Mouse (Mus musculus) midbrain, embryonic 10.5 days (tissue): ENCODE measurements around the gene Reps2. TPM values are rescaled to one million over a fixed set of nuclear protein-coding genes. Genes with fewer than 3 reads are reported as not detected.

ENCODE experiments used
- DNase-seq: peaks from one replicate; pipeline ENCODE4 v3.0.0-alpha.2; 2017; ENCODE audit warnings: low spot score
- H3K27ac ChIP-seq: fragments of 300-500 bp; sonication (generic); replicated peaks from 2 replicates; pipeline ENCODE4 v1.5.1; 2016; ENCODE audit warnings: mild to moderate bottlenecking
- H3K27me3 ChIP-seq: fragments of 300-500 bp; sonication (generic); 2 replicates; pipeline ENCODE4 v1.6.1; 2016; ENCODE audit warnings: low read depth, mild to moderate bottlenecking; ENCODE audit not compliant: poor library complexity, severe bottlenecking
- H3K36me3 ChIP-seq: fragments of 300-500 bp; sonication (generic); 2 replicates; pipeline ENCODE4 v1.6.1; 2016; ENCODE audit warnings: mild to moderate bottlenecking, moderate library complexity
- H3K4me1 ChIP-seq: fragments of 300-500 bp; sonication (generic); 2 replicates; pipeline ENCODE4 v1.6.1; 2016
- H3K4me3 ChIP-seq: fragments of 300-500 bp; sonication (generic); 2 replicates; pipeline ENCODE4 v1.5.1; 2016; ENCODE audit warnings: mild to moderate bottlenecking, moderate library complexity
- H3K9me3 ChIP-seq: fragments of 300-500 bp; sonication (generic); replicated peaks from 2 replicates; pipeline ENCODE4 v1.6.1; 2016; ENCODE audit warnings: mild to moderate bottlenecking
- WGBS: fragments of 180-500 bp; shearing (Covaris S2); methylation state at CpG from one replicate; pipeline ENCODE4 v1.1.7; 2016; 5-methylcytosine and 5-hydroxymethylcytosine counted together
- polyA plus RNA-seq: library from polyadenylated mRNA; unstranded; fragments of >200 nt; fragmentation: Nextera tagmentation; extraction: Ambion mirVana; gene quantifications from 2 replicates; pipeline ENCODE4 v1.2.1, GENCODE M21; 2016

Reps2 gene
- polyA plus RNA-seq, 1 experiment from 2014 or later, result 0.31 TPM

GRCm38 (mm10) chrX:162635159-162635558, 8.3 kb downstream of the Reps2 start:
- H3K4me3 ChIP-seq, result no peak overlapping the region
- no peaks in the 10 kb centered on the region for H3K9me3 ChIP-seq
- no peak for DNase-seq
- H3K27ac ChIP-seq, result no peak overlapping the region
- H3K36me3 ChIP-seq, result no peaks in the 10 kb centered on the region
- no peaks in the 10 kb centered on the region for H3K4me1 ChIP-seq
- WGBS, result 53% methylated on average over 2 of the region's 2 CpGs
- peaks cover 87% of the 10 kb centered on the region for H3K27me3 ChIP-seq

- no peak overlapping the region for H3K27ac ChIP-seq
- peaks cover 42% of the 10 kb centered on the region for H3K27me3 ChIP-seq
- H3K4me1 ChIP-seq, result no peaks in the 10 kb centered on the region
- no peaks in the 10 kb centered on the region for H3K36me3 ChIP-seq
- WGBS, result 87% methylated on average over 1 of the region's 1 CpGs
- no peaks in the 10 kb centered on the region for H3K9me3 ChIP-seq
- DNase-seq, result no peak
- no peak overlapping the region for H3K4me3 ChIP-seq
Measured at GRCm38 (mm10) chrX:162622091-162622437, 21.4 kb downstream of the Reps2 start.

- Histone ChIP-seq H3K27me3 (peaks cover 40% of the 10 kb centered on the region), H3K36me3 (no peaks in the 10 kb centered on the region), H3K4me3 (no peak overlapping the region), H3K27ac (no peak overlapping the region), H3K4me1 (no peaks in the 10 kb centered on the region), H3K9me3 (no peaks in the 10 kb centered on the region)
- no peak for DNase-seq
- WGBS, result 83% methylated on average over 5 of the region's 5 CpGs
Measured at GRCm38 (mm10) chrX:162621194-162622090, 22.0 kb downstream of the Reps2 start.

GRCm38 (mm10) chrX:162619705-162620104, 23.7 kb downstream of the Reps2 start:
- DNase-seq, result no peak
- Histone ChIP-seq H3K27ac (no peak overlapping the region), H3K4me3 (no peak overlapping the region), H3K36me3 (no peaks in the 10 kb centered on the region), H3K27me3 (peaks cover 51% of the 10 kb centered on the region), H3K4me1 (no peaks in the 10 kb centered on the region), H3K9me3 (no peaks in the 10 kb centered on the region)
- 91% methylated on average over 2 of the region's 2 CpGs for WGBS

GRCm38 (mm10) chrX:162618547-162618946, 24.9 kb downstream of the Reps2 start:
- Histone ChIP-seq H3K4me3 (no peak overlapping the region), H3K9me3 (no peaks in the 10 kb centered on the region), H3K27ac (no peak overlapping the region), H3K36me3 (no peaks in the 10 kb centered on the region), H3K27me3 (peaks cover 59% of the 10 kb centered on the region), H3K4me1 (no peaks in the 10 kb centered on the region)
- DNase-seq, result no peak
- 92% methylated on average over 3 of the region's 3 CpGs for WGBS

- DNase-seq, result no peak
- Histone ChIP-seq H3K4me3 (no peak overlapping the region), H3K27me3 (peaks cover 71% of the 10 kb centered on the region), H3K36me3 (no peaks in the 10 kb centered on the region), H3K4me1 (no peaks in the 10 kb centered on the region), H3K9me3 (no peaks in the 10 kb centered on the region), H3K27ac (no peak overlapping the region)
- 91% methylated on average over 2 of the region's 2 CpGs for WGBS
Measured at GRCm38 (mm10) chrX:162606113-162606512, 37.3 kb downstream of the Reps2 start.

GRCm38 (mm10) chrX:162599666-162600065, 43.8 kb downstream of the Reps2 start:
- Histone ChIP-seq H3K36me3 (no peaks in the 10 kb centered on the region), H3K27me3 (peaks cover 45% of the 10 kb centered on the region), H3K27ac (no peak overlapping the region), H3K4me1 (no peaks in the 10 kb centered on the region), H3K4me3 (no peak overlapping the region), H3K9me3 (no peaks in the 10 kb centered on the region)
- DNase-seq, result no peak
- WGBS, result 92% methylated on average over 3 of the region's 3 CpGs

- Histone ChIP-seq H3K9me3 (no peaks in the 10 kb centered on the region), H3K36me3 (no peaks in the 10 kb centered on the region), H3K27ac (no peak overlapping the region), H3K4me3 (no peak overlapping the region), H3K27me3 (peaks cover 58% of the 10 kb centered on the region), H3K4me1 (no peaks in the 10 kb centered on the region)
- DNase-seq, result no peak
- WGBS, result 60% methylated on average over 8 of the region's 8 CpGs
Measured at GRCm38 (mm10) chrX:162591005-162591801, 52.2 kb downstream of the Reps2 start.

GRCm38 (mm10) chrX:162590145-162590790, 53.2 kb downstream of the Reps2 start:
- H3K4me1 ChIP-seq, result no peaks in the 10 kb centered on the region
- DNase-seq, result no peak
- no peak overlapping the region for H3K27ac ChIP-seq
- H3K9me3 ChIP-seq, result no peaks in the 10 kb centered on the region
- H3K36me3 ChIP-seq, result no peaks in the 10 kb centered on the region
- 81% methylated on average over 6 of the region's 6 CpGs for WGBS
- peaks cover 63% of the 10 kb centered on the region for H3K27me3 ChIP-seq
- H3K4me3 ChIP-seq, result no peak overlapping the region

- Histone ChIP-seq H3K9me3 (no peaks in the 10 kb centered on the region), H3K27ac (no peak overlapping the region), H3K36me3 (no peaks in the 10 kb centered on the region), H3K4me1 (peaks cover 4% of the 10 kb centered on the region; the same call in 1 of the 2 replicates), H3K4me3 (no peak overlapping the region), H3K27me3 (peaks cover 73% of the 10 kb centered on the region)
- no peak for DNase-seq
- WGBS, result 89% methylated on average over 3 of the region's 3 CpGs
Measured at GRCm38 (mm10) chrX:162589173-162589805, 54.2 kb downstream of the Reps2 start.

- H3K27me3 ChIP-seq, result peaks cover 92% of the 10 kb centered on the region
- no peaks in the 10 kb centered on the region for H3K9me3 ChIP-seq
- DNase-seq, result no peak
- H3K36me3 ChIP-seq, result no peaks in the 10 kb centered on the region
- whole genome bisulfite sequencing, result 62% methylated on average over 3 of the region's 3 CpGs
- H3K4me1 ChIP-seq, result peaks cover 5% of the 10 kb centered on the region; the same call in 1 of the 2 replicates
- no peak overlapping the region for H3K4me3 ChIP-seq
- no peak overlapping the region for H3K27ac ChIP-seq
Measured at GRCm38 (mm10) chrX:162584349-162584748, 59.1 kb downstream of the Reps2 start.

- H3K9me3 ChIP-seq, result no peaks in the 10 kb centered on the region
- peaks cover 5% of the 10 kb centered on the region; the same call in 1 of the 2 replicates for H3K4me1 ChIP-seq
- no peak overlapping the region for H3K27ac ChIP-seq
- peaks cover 92% of the 10 kb centered on the region for H3K27me3 ChIP-seq
- H3K4me3 ChIP-seq, result no peak overlapping the region
- WGBS, result 83% methylated on average over 3 of the region's 3 CpGs
- no peaks in the 10 kb centered on the region for H3K36me3 ChIP-seq
- no peak for DNase-seq
Measured at GRCm38 (mm10) chrX:162580521-162580920, 62.9 kb downstream of the Reps2 start.
